8 mouse cellular contexts compared by ENCODE assay signal in the genomic region with DNA sequence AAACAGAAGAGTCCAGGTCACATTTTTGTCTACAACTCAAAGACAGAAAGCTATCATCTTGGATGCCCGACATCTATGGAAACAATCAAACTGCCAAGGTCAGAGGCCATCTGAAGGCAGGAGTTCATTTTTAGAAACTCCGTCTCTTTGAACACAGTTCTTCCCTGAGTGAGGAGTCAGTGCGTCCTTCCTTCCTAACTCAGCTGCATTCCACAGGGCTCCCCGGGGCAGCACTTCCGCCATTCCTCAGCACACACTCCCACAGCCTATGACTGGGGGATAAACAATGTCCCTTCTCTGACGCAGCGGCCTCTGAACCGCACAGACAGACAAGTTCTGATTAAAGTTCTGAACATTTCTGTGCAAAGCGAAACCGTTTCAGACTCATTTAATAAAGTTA. TPM values are rescaled to one million over a fixed set of nuclear protein-coding genes. Genes with fewer than 3 reads are reported as not detected.
DNase-seq lines count a peak whose midpoint lies in the region; ATAC-seq and TF ChIP-seq lines count a peak whose summit lies in the region.

No protein-coding gene starts in this region.

- no peak for ATAC-seq in embryonic facial prominence, embryonic 13.5 days (ENCODE audit: insufficient number of reproducible peaks, insufficient read depth, low FRiP score, low TSS enrichment, low read depth)
- no peak for ATAC-seq in hindbrain, embryonic 13.5 days (ENCODE audit: low FRiP score)
- ATAC-seq in neural tube, embryonic 11.5 days (ENCODE audit: insufficient read depth, low FRiP score, low TSS enrichment): 0 out of 2 replicates have a peak, but pooled peaks have one; percentile 49
- no peak for ATAC-seq in inflammation-experienced regulatory T-cells, adult 6 months

- H3K4me3 ChIP-seq in embryonic facial prominence, embryonic 13.5 days: no peak overlapping the region
- no peak overlapping the region for H3K4me3 ChIP-seq in hindbrain, embryonic 13.5 days
- no peak overlapping the region for H3K4me3 ChIP-seq in liver, adult 2 months (ENCODE audit: insufficient read depth, low read depth, low read length)
- no peak overlapping the region for H3K4me3 ChIP-seq in neural tube, embryonic 11.5 days (ENCODE audit: low read depth, low read length)

- no peaks in the 10 kb centered on the region for H3K9me3 ChIP-seq in embryonic facial prominence, embryonic 13.5 days
- H3K9me3 ChIP-seq in hindbrain, embryonic 13.5 days: no peaks in the 10 kb centered on the region
- H3K9me3 ChIP-seq in neural tube, embryonic 11.5 days (ENCODE audit: control insufficient read depth, low read length): no peaks in the 10 kb centered on the region

- H3K4me1 ChIP-seq in embryonic facial prominence, embryonic 13.5 days: peaks cover 22% of the 10 kb centered on the region
- peaks cover 27% of the 10 kb centered on the region for H3K4me1 ChIP-seq in hindbrain, embryonic 13.5 days (replicated peaks)
- peaks cover 4% of the 10 kb centered on the region; the same call in 1 of the 2 replicates for H3K4me1 ChIP-seq in liver, adult 2 months (ENCODE audit: control insufficient read depth, insufficient read depth, low read length)
- peaks cover 19% of the 10 kb centered on the region for H3K4me1 ChIP-seq in neural tube, embryonic 11.5 days (ENCODE audit: control insufficient read depth, insufficient read depth, low read length)

- peak; percentile 68 for DNase-seq in adrenal gland, adult 8-10 months
- peak; percentile 50 for DNase-seq in liver, adult 2 months (ENCODE audit: extremely low read depth, low read depth, low spot score)
- DNase-seq in neural tube, embryonic 11.5 days (ENCODE audit: low spot score): peak; percentile 65
- no peak for DNase-seq in thymus, postnatal 14 days
- no peak for DNase-seq in natural killer cell, adult 2 months (ENCODE audit: low spot score in 2 of 2)

- WGBS in embryonic facial prominence, embryonic 13.5 days: 12% methylated on average over 10 of the region's 10 CpGs
- 17% methylated on average over 10 of the region's 10 CpGs for WGBS in hindbrain, embryonic 13.5 days
- 56% methylated on average over 10 of the region's 10 CpGs for WGBS in liver, adult 2 months
- WGBS in neural tube, embryonic 11.5 days: 13% methylated on average over 10 of the region's 10 CpGs

- no peaks in the 10 kb centered on the region for H3K27me3 ChIP-seq in embryonic facial prominence, embryonic 13.5 days
- H3K27me3 ChIP-seq in hindbrain, embryonic 13.5 days: no peaks in the 10 kb centered on the region
- no peaks in the 10 kb centered on the region for H3K27me3 ChIP-seq in liver, adult 2 months (ENCODE audit: control insufficient read depth, insufficient read depth, low read length)
- H3K27me3 ChIP-seq in neural tube, embryonic 11.5 days (ENCODE audit: control insufficient read depth, insufficient read depth, low read length): no peaks in the 10 kb centered on the region

- H3K4me2 ChIP-seq in embryonic facial prominence, embryonic 13.5 days: no peak overlapping the region
- no peak overlapping the region for H3K4me2 ChIP-seq in hindbrain, embryonic 13.5 days
- H3K4me2 ChIP-seq in neural tube, embryonic 11.5 days (ENCODE audit: low read depth): no peak overlapping the region

- peaks cover 80% of the 10 kb centered on the region for H3K36me3 ChIP-seq in embryonic facial prominence, embryonic 13.5 days
- peaks cover 63% of the 10 kb centered on the region for H3K36me3 ChIP-seq in hindbrain, embryonic 13.5 days
- peaks cover 76% of the 10 kb centered on the region for H3K36me3 ChIP-seq in liver, adult 2 months (ENCODE audit: control insufficient read depth, insufficient read depth, low read length)
- H3K36me3 ChIP-seq in neural tube, embryonic 11.5 days (ENCODE audit: control insufficient read depth, insufficient read depth, low read length): peaks cover 11% of the 10 kb centered on the region

- TF ChIP-seq POLR2A in liver, adult 2 months (IDR thresholded peaks at IDR 0.05; ENCODE audit: extremely low read depth, insufficient read depth, low read length): no peak

- H3K27ac ChIP-seq in embryonic facial prominence, embryonic 13.5 days: peak overlapping the region; percentile 64
- peak overlapping the region; percentile 86 for H3K27ac ChIP-seq in hindbrain, embryonic 13.5 days
- peak overlapping the region; percentile 46 for H3K27ac ChIP-seq in liver, adult 2 months (replicated peaks; ENCODE audit: insufficient read depth, low read depth, low read length)
- 0 out of 2 replicates have a peak overlapping the region, but pooled peaks have one; percentile 64 for H3K27ac ChIP-seq in neural tube, embryonic 11.5 days (ENCODE audit: low read depth, low read length)

- H3K79me2 ChIP-seq in liver, adult 2 months (ENCODE audit: control insufficient read depth, insufficient read depth, low read length): peaks cover 5% of the 10 kb centered on the region; the same call in 1 of the 2 replicates

- H3K9ac ChIP-seq in embryonic facial prominence, embryonic 13.5 days: no peak overlapping the region
- peak overlapping the region; percentile 51; the same call in 1 of the 2 replicates for H3K9ac ChIP-seq in hindbrain, embryonic 13.5 days
- H3K9ac ChIP-seq in liver, adult 2 months (ENCODE audit: low read depth, low read length): no peak overlapping the region
- no peak overlapping the region for H3K9ac ChIP-seq in neural tube, embryonic 11.5 days (ENCODE audit: low read length)

- TF ChIP-seq CTCF in liver, adult 2 months (IDR thresholded peaks at IDR 0.05; ENCODE audit: low read depth, low read length): no peak

RNA-seq across cellular contexts. Expression of a gene that starts 58.9 kb away (rescaled TPM):
- total RNA-seq in adrenal gland, adult 8-10 months (2022): 10 to 100 TPM; 26.6 to 37.7 (median 31.8) TPM
- 49.5 and 55.9 TPM in 2 replicates for polyA plus RNA-seq in embryonic facial prominence, embryonic 13.5 days (2015; fragmentation: Nextera tagmentation; extraction: Ambion mirVana)
- polyA plus RNA-seq in hindbrain, embryonic 13.5 days (2015; fragmentation: Nextera tagmentation; extraction: Ambion mirVana): 26.9 and 28.4 TPM in 2 replicates
- total RNA-seq in liver, adult 2 months (2014; rRNA removed): 115 and 121 TPM in 2 replicates
- 23.5 and 30.6 TPM in 2 replicates for polyA plus RNA-seq in liver, adult 2 months (2012; rRNA removed)
- polyA plus RNA-seq in neural tube, embryonic 11.5 days (2014; fragmentation: Nextera tagmentation; extraction: Ambion mirVana): 39.7 and 40.3 TPM in 2 replicates
- polyA plus RNA-seq in inflammation-experienced regulatory T-cells, adult 6 months (2017; shearing (Covaris generic)): 10 to 100 TPM; 64.5 to 76.8 (median 67.6) TPM

Comparison
In these comparisons a context has a peak if more than half of its experiments do, and no peak if none do; other contexts are left out.
1. DNase-seq: peak in adrenal gland, adult 8-10 months (single experiment), liver, adult 2 months (single experiment) and neural tube, embryonic 11.5 days (single experiment); none in thymus, postnatal 14 days (single experiment) and natural killer cell, adult 2 months (0 of 2).
2. Peak in every context shown above with its lines, with median percentiles within 50 percentile points of each other: H3K27ac ChIP-seq.